Mouse (Mus musculus): ENCODE data around the gene Tmem9b.

The Tmem9b gene

GRCm38 (mm10) chr7:109752008-109752925, at the start of gene Tmem9b:
Tmem9b (minus strand) TSS chr7:109752875.
- DNase-seq = peak; percentile 91

- no peak for DNase-seq
These were observed 48.0 kb upstream of the Tmem9b start for GRCm38 (mm10) chr7:109800626-109801025.

DNA sequence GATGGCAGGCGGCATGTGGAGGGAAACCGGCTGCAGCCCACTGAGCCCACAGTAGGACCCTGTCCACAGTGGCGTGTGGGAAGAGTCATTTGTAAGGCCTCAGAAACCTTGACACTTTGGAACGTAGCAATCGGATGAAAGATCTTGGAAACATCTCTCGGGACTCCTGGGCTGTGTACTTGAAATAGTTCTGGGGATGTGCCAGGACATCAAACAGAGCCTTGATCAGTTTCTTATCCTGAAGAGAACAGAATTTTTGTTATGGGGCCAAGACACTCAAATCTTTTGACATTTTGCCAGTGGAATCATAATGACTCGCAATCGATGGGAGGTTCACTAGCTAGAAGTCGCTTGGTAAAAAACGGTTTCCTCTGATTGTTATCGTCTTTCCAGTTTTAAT, 46.5 kb upstream of the Tmem9b start:
- DNase-seq = no peak

GRCm38 (mm10) chr7:109795564-109795963, 42.9 kb upstream of the Tmem9b start:
- DNase-seq = no peak

GRCm38 (mm10) chr7:109794556-109794955, 41.9 kb upstream of the Tmem9b start:
- DNase-seq = no peak

- DNase-seq = peak; percentile 48
These were observed 40.1 kb upstream of the Tmem9b start for GRCm38 (mm10) chr7:109792759-109793158.

GRCm38 (mm10) chr7:109790818-109791217, 38.1 kb upstream of the Tmem9b start:
- no peak for DNase-seq

- no peak for DNase-seq
These were observed 35.2 kb upstream of the Tmem9b start for GRCm38 (mm10) chr7:109787860-109788259.

- DNase-seq = no peak
These were observed 30.6 kb upstream of the Tmem9b start for GRCm38 (mm10) chr7:109783281-109783680.

DNA sequence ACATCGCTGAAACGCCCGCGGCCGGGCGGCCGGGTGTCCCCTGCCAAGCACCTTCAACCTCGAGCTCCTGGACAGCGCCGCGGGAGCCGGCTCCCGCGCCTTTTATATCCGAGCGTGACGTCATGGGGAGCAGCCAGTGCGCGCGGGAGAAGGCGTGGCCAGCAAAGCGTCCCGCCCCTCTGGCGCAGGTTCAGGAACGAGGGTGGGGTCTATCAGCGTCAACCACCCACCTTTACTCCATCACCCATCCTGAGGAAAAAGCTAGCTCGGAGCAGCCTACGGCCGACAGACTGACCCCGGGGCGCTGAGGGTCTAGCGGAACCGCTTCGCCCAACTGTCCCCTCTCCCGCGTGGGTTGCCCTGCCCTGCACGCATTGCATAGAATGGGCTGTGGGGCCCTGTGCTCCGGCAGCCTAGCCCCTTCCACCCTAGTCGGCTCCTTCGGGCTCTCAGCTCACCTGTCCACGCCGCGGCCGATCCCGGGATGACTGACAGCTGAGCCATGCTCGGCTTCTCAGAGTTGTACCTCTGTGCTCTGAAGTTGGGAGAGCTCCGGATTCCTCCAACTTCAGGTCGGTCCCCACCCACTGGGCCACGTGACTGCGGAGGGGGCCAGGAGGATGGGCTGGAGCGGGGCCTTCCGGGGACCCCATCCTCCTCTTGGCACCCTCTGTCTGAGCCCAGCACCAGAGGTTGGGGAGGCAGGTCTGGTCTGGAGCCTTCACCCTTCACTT, 29.0 kb upstream of the Tmem9b start, which contains the start of gene Nrip3:
Gene Nrip3, minus strand, starts transcription at position 556 of the 734 bp plus-strand sequence.
- peak; percentile 66 for DNase-seq

DNA sequence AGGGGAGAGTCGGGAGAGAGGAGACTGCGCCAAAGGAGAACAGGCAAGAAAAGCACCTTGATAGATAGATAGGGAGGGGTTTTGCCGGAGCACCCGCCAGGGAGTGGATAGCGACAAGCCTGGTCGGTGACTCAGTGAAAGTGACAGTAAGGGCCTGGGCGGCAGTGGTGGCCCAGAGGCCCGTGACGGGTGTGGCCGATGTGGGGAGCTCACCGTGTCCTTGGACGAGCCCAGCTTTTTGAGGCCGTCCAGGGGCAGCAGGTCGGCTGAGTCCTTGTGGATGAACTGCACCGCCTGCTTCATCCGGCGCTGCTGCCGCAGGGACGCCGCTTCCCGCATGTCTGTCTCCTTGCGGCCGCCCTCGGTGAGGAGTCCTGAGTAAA, 28.4 kb upstream of the Tmem9b start:
- DNase-seq = no peak

GRCm38 (mm10) chr7:109772251-109772650, 19.6 kb upstream of the Tmem9b start:
- no peak for DNase-seq

DNA sequence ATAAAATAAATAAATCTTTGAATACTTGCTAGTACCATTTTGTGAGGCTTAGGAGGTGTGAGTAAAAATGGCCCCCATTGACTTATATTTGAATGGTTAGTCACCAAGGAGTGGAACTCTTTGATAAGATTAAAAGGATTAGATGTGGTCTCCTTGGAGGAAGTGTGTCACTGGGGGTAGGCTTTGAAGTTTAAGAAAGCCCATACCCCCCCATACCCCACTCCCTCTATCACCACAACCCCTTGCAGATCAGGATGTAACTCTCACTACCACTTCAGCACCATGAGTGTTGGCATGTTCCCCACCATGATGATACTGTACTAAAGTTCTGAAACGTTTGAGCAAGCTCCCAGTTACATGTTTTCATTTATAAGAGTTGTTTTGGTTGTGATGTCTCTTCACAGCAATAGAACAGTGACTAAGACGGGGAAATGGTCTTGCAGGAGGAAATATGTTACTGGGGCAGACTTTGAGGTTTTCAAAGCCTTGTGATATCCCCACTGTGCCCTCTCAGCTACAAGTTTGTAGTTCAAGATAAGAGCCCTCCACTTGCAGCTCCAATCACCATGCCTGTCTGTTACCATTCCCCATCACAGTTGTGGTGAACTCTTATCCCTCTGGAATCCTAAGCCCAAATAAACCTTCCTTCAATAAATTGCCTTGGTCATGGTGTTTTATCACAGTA, 16.2 kb upstream of the Tmem9b start:
- DNase-seq = no peak

- DNase-seq = no peak
These were observed 15.1 kb upstream of the Tmem9b start for GRCm38 (mm10) chr7:109767575-109768350.

GRCm38 (mm10) chr7:109764009-109764408, 11.3 kb upstream of the Tmem9b start:
- no peak for DNase-seq

DNA sequence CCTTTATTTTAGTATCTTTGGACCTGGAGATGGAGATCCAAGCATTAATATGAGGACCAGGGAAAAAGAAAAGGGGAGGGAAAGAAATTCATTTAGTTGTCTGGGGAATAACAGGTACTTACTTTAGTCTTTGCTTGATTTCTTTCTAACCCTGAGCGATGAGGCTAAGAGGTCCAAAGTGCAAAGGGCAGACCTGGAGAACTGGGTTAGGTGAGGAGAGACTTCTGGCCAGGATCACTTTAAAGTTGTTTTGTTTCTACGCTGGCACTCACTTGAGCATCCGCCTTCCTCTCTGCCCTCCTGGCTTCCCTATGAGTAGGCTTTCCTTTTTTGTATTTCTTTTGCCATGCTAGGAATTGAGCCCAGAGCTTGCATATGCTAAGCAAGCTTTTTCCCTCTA, 3.6 kb upstream of the Tmem9b start:
- DNase-seq = peak; percentile 45

DNA sequence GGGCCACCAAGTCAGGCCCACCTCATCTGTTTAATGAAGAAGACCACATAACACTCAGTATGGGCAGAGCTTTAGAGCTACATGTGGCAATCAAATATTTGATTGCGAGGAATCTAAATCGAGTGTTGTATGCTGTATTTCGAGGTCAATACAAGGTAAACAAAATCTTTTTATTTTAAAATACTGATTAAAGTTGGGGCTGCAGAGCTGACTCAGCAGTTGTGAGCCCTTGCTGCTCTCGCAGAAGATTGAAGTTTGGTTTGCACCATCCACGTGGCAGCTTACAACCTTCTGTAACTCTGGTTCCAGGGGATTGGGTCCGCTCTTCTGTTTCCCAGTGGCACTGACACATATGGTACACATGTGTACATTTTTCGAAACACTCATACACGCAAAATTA, 1.4 kb upstream of the Tmem9b start:
- no peak for DNase-seq

- peak; percentile 21 for DNase-seq
These were observed 1.2 kb downstream of the Tmem9b start for GRCm38 (mm10) chr7:109751427-109752007.

DNA sequence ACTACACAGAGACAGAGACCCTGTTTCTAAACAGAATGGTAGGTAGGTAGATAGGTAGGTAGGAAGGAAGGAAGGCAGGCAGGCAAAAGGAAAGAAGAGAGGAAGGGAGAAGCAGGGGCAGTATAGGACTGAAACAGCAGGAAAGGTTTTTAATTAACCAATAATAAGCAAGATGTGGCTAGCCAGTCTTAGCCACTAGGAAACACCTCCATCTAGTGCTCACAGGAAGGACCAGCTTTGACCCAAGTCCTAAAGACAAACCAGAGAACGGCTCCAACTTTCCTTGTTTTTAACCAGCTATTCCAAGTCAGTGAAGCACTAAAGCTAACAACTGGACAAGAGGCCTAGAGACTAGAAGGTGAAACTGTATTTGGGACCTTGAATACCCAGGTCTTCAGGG, 4.9 kb downstream of the Tmem9b start:
- no peak for DNase-seq

GRCm38 (mm10) chr7:109741703-109742102, 11.0 kb downstream of the Tmem9b start:
- no peak for DNase-seq

- no peak for DNase-seq
These were observed 11.6 kb downstream of the Tmem9b start for GRCm38 (mm10) chr7:109741060-109741459.

GRCm38 (mm10) chr7:109739822-109740370, 12.8 kb downstream of the Tmem9b start:
- DNase-seq = no peak

Data from kidney, adult 18-20 months (tissue).